16 mouse cellular contexts compared by ENCODE assay signal in genomic region chr16:33675151-33675847, GRCm38 (mm10). TPM values are rescaled to one million over a fixed set of nuclear protein-coding genes. Genes with fewer than 3 reads are reported as not detected.
A peak's percentile ranks its signal among the peaks of the same experiment; 100 is the strongest.
DNase-seq lines count a peak whose midpoint lies in the region; TF ChIP-seq lines count a peak whose summit lies in the region.
"Had no signal": no experiment of that assay in that cellular context is flagged by ENCODE, and none has a peak within 500 bp of the region (broad histone marks: within the 10 kb centered on the region; RNA-seq: fewer than 3 reads in every experiment).

No protein-coding gene starts in this region.

- intact Hi-C loops in heart, postnatal 36 days (cut with DNase I): loop anchor here (5.0 kb wide), 1 partner anchor 113 kb away; no protein-coding TSS in a partner anchor

- peak overlapping the region; percentile 39 for H3K27ac ChIP-seq in kidney, adult 2 months (ENCODE audit: insufficient read depth, low read depth, low read length)
- peak overlapping the region; percentile 42; the same call in 1 of the 2 replicates for H3K27ac ChIP-seq in cortical plate, adult 2 months (ENCODE audit: insufficient read depth, low read length)
- H3K27ac ChIP-seq: hindbrain, embryonic 15.5 days; macrophage had no signal

- peaks cover 9% of the 10 kb centered on the region for H3K4me1 ChIP-seq in kidney, adult 2 months (ENCODE audit: control insufficient read depth, insufficient read depth, low read length)
- peaks cover 4% of the 10 kb centered on the region; the same call in 1 of the 2 replicates for H3K4me1 ChIP-seq in cortical plate, adult 2 months (ENCODE audit: control insufficient read depth, insufficient read depth, low read length)
- H3K4me1 ChIP-seq: hindbrain, embryonic 15.5 days had no signal

- no peak for TF ChIP-seq POLR2A in kidney, adult 2 months (IDR thresholded peaks at IDR 0.05; ENCODE audit: low read depth, low read length)
- TF ChIP-seq POLR2A in cortical plate, adult 2 months (IDR thresholded peaks at IDR 0.05; ENCODE audit: extremely low read depth, insufficient read depth, low read length): no peak

- no peaks in the 10 kb centered on the region for H3K36me3 ChIP-seq in kidney, adult 2 months (ENCODE audit: control insufficient read depth, insufficient read depth, low read length)
- H3K36me3 ChIP-seq: hindbrain, embryonic 15.5 days had no signal

- no peak for TF ChIP-seq CTCF in kidney, adult 2 months (conservative IDR thresholded peaks at IDR 0.05; ENCODE audit: insufficient read depth, insufficient read length, low read depth, low read length)
- no peak for TF ChIP-seq CTCF in cortical plate, adult 2 months (IDR thresholded peaks at IDR 0.05; ENCODE audit: extremely low read depth, insufficient read depth, low read length)

- peak; percentile 92 for DNase-seq in heart, adult 11 months
- no peak for DNase-seq in heart, postnatal 36 days
- no peak for DNase-seq in kidney, adult 2 months
- no peak for DNase-seq in kidney, postnatal 4 days
- peak; percentile 29 for DNase-seq in 3134 (ENCODE audit: extremely low read depth, insufficient read length, low spot score)
- DNase-seq in thymus, adult 18-20 months: no peak
- DNase-seq: liver; liver, postnatal 0 days; midbrain, embryonic 14.5 days; retina, postnatal 1 day; right cerebral cortex, postnatal 4 days had no signal

- no peaks in the 10 kb centered on the region for H3K27me3 ChIP-seq in kidney, adult 2 months (replicated peaks; ENCODE audit: control insufficient read depth, insufficient read depth, low read length)
- H3K27me3 ChIP-seq: hindbrain, embryonic 15.5 days; Patski had no signal

- 80% methylated on average over 10 of the region's 10 CpGs for WGBS in kidney, adult 2 months

- no peak overlapping the region for H3K4me3 ChIP-seq in kidney, adult 2 months (ENCODE audit: insufficient read depth, low read depth, low read length)
- H3K4me3 ChIP-seq in cortical plate, adult 2 months (ENCODE audit: insufficient read depth, low read length): no peak overlapping the region
- H3K4me3 ChIP-seq: erythroblast, embryonic 14.5 days; hindbrain, embryonic 15.5 days had no signal

RNA-seq across cellular contexts. Expression of gene Heg1, which starts 8.9 kb away (rescaled TPM):
- total RNA-seq in heart, postnatal 36 days (2021): 100 to 1,000 TPM; 136 to 157 TPM
- polyA plus RNA-seq in kidney, adult 2 months (2012; rRNA removed): 26.7 and 28.4 TPM in 2 replicates
- 17.0 and 17.5 TPM in 2 replicates for polyA plus RNA-seq in cortical plate, adult 2 months (2012; rRNA removed)

Comparison
In these comparisons a context has a peak if more than half of its experiments do, and no peak if none do; other contexts are left out.
1. DNase-seq: peak in heart, adult 11 months (single experiment) and 3134 (single experiment); none in heart, postnatal 36 days (0 of 2), kidney, adult 2 months (single experiment), kidney, postnatal 4 days (0 of 2) and thymus, adult 18-20 months (0 of 2).